Mouse (Mus musculus): Measurements from ENCODE around the gene Coq8b.

DNA sequence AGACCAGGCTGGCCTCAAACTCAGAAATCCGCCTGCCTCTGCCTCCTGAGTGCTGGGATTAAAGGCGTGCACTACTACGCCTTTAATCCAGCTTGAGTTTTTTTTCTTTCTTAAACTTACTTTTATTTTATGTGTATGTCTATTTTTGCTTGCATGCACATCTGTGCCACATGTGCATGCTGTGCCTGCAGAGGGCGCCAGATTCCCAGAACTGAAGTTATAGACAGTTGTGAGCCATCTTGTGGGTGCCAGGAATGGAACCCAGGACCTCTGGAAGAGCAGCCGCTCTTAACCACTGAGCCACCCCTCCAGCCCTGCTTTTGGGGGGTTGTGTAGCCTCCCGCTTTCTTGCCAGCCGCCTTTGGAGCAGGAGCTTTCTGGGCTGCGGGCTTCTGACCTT, 38.6 kb downstream of the Coq8b start:
- TF ChIP-seq POLR2A (IDR thresholded peaks at IDR 0.05; ENCODE audit: low read depth, low read length) (no peak), CTCF (IDR thresholded peaks at IDR 0.05; ENCODE audit: extremely low read depth, insufficient read depth, insufficient read length, insufficient replicate concordance) (no peak)

Measured in spleen, adult 2 months (tissue).